Mouse (Mus musculus) spleen, adult 2 months (tissue): Measurements from ENCODE around the gene Rab40b.

Experiments
- CTCF ChIP-seq: fragments of 200-500 bp; IDR thresholded peaks from 2 replicates; pipeline ENCODE4 v1.5.1; 2011; ENCODE audit warnings: mild to moderate bottlenecking, inconsistent platforms; ENCODE audit not compliant: insufficient read depth, insufficient read length, insufficient replicate concordance; ENCODE audit errors: extremely low read depth
- POLR2A ChIP-seq: fragments of 200-500 bp; IDR thresholded peaks from 2 replicates; pipeline ENCODE4 v1.6.1; 2011; ENCODE audit warnings: low read depth, low read length, inconsistent platforms

DNA sequence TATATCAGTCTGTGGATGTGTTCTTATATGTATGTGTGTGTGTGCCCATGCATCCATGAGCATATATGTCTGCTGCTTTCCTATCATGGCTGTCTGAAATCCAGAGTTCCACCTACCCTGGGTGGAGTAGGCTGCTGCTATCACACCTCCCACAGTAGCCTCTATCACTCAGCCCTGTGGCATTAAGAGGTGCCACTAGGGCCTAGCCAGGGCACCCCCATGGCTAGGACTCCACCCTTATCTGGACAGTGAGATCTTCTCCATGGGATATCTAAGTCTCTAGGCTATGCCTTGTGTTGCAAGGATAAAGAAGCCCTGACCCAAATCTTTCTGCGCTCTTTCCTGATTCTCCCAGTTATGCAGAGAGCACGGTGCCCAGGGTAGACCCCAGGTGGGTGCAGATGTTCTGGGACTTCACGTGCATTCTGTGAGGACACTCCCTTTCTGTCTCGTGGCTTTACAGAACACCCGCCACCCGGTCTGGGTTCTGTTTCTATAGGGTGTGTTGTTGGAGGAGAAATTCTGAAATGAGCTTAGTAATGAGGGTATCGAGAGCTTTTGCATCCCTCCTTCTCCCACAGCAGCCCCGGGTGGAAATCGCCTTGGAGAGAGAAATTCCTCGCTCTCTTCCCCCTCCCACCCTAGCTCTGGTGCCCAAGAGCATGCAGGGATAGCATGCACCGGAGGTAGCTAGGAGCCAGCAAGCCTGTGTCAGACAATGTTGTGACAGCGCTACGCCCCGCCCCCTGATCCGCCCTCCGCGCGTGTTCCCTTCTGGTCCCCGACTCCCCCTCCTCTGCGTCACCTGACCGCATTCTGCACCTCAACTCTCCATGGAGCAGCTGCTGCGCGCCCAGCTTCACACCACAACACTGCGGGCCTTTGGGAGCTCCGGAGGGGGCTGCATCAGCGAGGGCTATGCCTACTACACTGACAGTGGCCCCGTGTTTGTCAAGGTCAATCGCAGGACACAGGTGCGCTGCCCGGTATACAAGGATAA, 46.4 kb upstream of the Rab40b start, which contains the start of gene Fn3k:
- TF ChIP-seq CTCF (no peak), POLR2A (no peak)
